Mouse (Mus musculus) adrenal gland, postnatal 4 days (tissue): ENCODE measurements around the gene Smyd4. TPM values are rescaled to one million over a fixed set of nuclear protein-coding genes. Genes with fewer than 3 reads are reported as not detected.
"Not testable (repeated sequence)": the region's sequence is repeated elsewhere in the genome, so short reads cannot be mapped to it uniquely, and the experiment has no call there.

Experiments used
- DNase-seq, 2 experiments: peaks; one replicate each; pipeline ENCODE4 v3.0.0; 2021 to 2022; ENCODE audit warnings: low spot score in 2 of 2, mixed read lengths in 2 of 2
- total RNA-seq, 2 experiments: library from RNA; stranded (reverse); gene quantifications; 2 replicates each; pipeline ENCODE4 v1.2.3; 2021

Gene Smyd4
- total RNA-seq, 2 experiments from 2014 or later, result 11.4 to 12.3 TPM

GRCm38 (mm10) chr11:75344716-75345115 lies 3.5 kb upstream of the Smyd4 start:
- DNase-seq, result no peak

GRCm38 (mm10) chr11:75346556-75347187 lies 1.6 kb upstream of the Smyd4 start:
- no peak for DNase-seq

GRCm38 (mm10) chr11:75347188-75347585 lies 1.0 kb upstream of the Smyd4 start:
- DNase-seq, result no peak

- DNase-seq, result no peak
These were observed 637 bp upstream of the Smyd4 start for GRCm38 (mm10) chr11:75347596-75347995.

GRCm38 (mm10) chr11:75348890-75349261 lies 643 bp downstream of the Smyd4 start:
- DNase-seq, result no peak

- no peak for DNase-seq
These were observed 3.0 kb downstream of the Smyd4 start for GRCm38 (mm10) chr11:75351225-75351624.

GRCm38 (mm10) chr11:75355475-75355874 lies 7.2 kb downstream of the Smyd4 start:
- no peak for DNase-seq

GRCm38 (mm10) chr11:75377125-75377524 lies 28.9 kb downstream of the Smyd4 start:
- no peak for DNase-seq

- DNase-seq, result not testable (repeated sequence)
These were observed 30.6 kb downstream of the Smyd4 start for GRCm38 (mm10) chr11:75378786-75379185.

GRCm38 (mm10) chr11:75383529-75383928 lies 35.3 kb downstream of the Smyd4 start:
- not testable (repeated sequence) for DNase-seq

- DNase-seq, result no peak
These were observed 47.4 kb downstream of the Smyd4 start for GRCm38 (mm10) chr11:75395611-75396010.

- DNase-seq, result no peak
These were observed 49.2 kb downstream of the Smyd4 start for GRCm38 (mm10) chr11:75397452-75397851.

- DNase-seq, result no peak
These were observed 51.2 kb downstream of the Smyd4 start for GRCm38 (mm10) chr11:75399411-75399841.

- no peak for DNase-seq
These were observed 51.9 kb downstream of the Smyd4 start for GRCm38 (mm10) chr11:75400099-75400498.

GRCm38 (mm10) chr11:75402271-75402690 lies 54.0 kb downstream of the Smyd4 start:
- DNase-seq, result no peak

GRCm38 (mm10) chr11:75403301-75404052 lies 55.2 kb downstream of the Smyd4 start:
- no peak for DNase-seq

- DNase-seq, result no peak
These were observed 56.6 kb downstream of the Smyd4 start for GRCm38 (mm10) chr11:75404801-75405200.

- no peak for DNase-seq
These were observed 57.9 kb downstream of the Smyd4 start for GRCm38 (mm10) chr11:75406104-75406503.

- no peak for DNase-seq
These were observed 58.6 kb downstream of the Smyd4 start for GRCm38 (mm10) chr11:75406865-75407264.

- no peak for DNase-seq
These were observed 61.7 kb downstream of the Smyd4 start for GRCm38 (mm10) chr11:75409679-75410575.

GRCm38 (mm10) chr11:75410591-75410990 lies 62.4 kb downstream of the Smyd4 start:
- no peak for DNase-seq

GRCm38 (mm10) chr11:75415096-75415495 lies 66.9 kb downstream of the Smyd4 start:
- no peak for DNase-seq
